Mouse (Mus musculus) MEL (cell line): ENCODE measurements around the gene Haus6. TPM values are rescaled to one million over a fixed set of nuclear protein-coding genes. Genes with fewer than 3 reads are reported as not detected.
A peak's percentile ranks its signal among the peaks of the same experiment; 100 is the strongest.

Experiments
- DNase-seq: peaks from one replicate; pipeline ENCODE4 v3.0.0; 2011; ENCODE audit warnings: low read depth, low spot score
- H3K27ac ChIP-seq: 2 replicates; pipeline ENCODE4 v1.5.1; 2012; ENCODE audit warnings: low read depth, mild to moderate bottlenecking, control low read depth, low read length, moderate library complexity; ENCODE audit not compliant: control insufficient read depth
- H3K27me3 ChIP-seq, 2 experiments: fragments of 150-350 bp in 1 of 2; sonication (generic) in 1 of 2; 2 replicates each; pipeline ENCODE4 v1.6.1; 2012; ENCODE audit warnings: low read length in 2 of 2, mild to moderate bottlenecking in 2 of 2, improper control_type of control experiment in 1 of 2, moderate library complexity in 1 of 2; ENCODE audit not compliant: insufficient read depth in 2 of 2, control insufficient read depth in 1 of 2
- H3K36me3 ChIP-seq, 2 experiments: 2 replicates each; pipeline ENCODE4 v1.6.1; 2012 to 2014; ENCODE audit warnings: low read length in 2 of 2, improper control_type of control experiment in 1 of 2, inconsistent platforms in 1 of 2, mild to moderate bottlenecking in 1 of 2; ENCODE audit not compliant: insufficient read depth in 2 of 2, control insufficient read depth in 1 of 2
- H3K4me1 ChIP-seq, 2 experiments: fragments of 150-350 bp in 1 of 2; sonication (generic) in 1 of 2; 2 replicates each; pipeline ENCODE4 v1.6.1; 2012; ENCODE audit warnings: low read length in 2 of 2, improper control_type of control experiment in 1 of 2, mild to moderate bottlenecking in 1 of 2; ENCODE audit not compliant: insufficient read depth in 2 of 2, control insufficient read depth in 1 of 2
- H3K4me3 ChIP-seq, 2 experiments: fragments of 150-350 bp in 1 of 2; sonication (generic) in 1 of 2; 2 replicates each; pipeline ENCODE4 v1.5.1; 2012; ENCODE audit warnings: low read depth in 2 of 2, low read length in 2 of 2, mild to moderate bottlenecking in 2 of 2, moderate library complexity in 2 of 2, control low read depth in 1 of 2, improper control_type of control experiment in 1 of 2; ENCODE audit not compliant: control insufficient read depth in 1 of 2, insufficient read depth in 1 of 2
- H3K79me2 ChIP-seq: 2 replicates; pipeline ENCODE4 v1.6.1; 2012; ENCODE audit warnings: mild to moderate bottlenecking, low read length, moderate library complexity; ENCODE audit not compliant: control insufficient read depth, poor library complexity, insufficient read depth
- H3K9ac ChIP-seq: 2 replicates; pipeline ENCODE4 v1.6.1; 2012; ENCODE audit warnings: low read depth, mild to moderate bottlenecking, control low read depth, low read length, moderate library complexity; ENCODE audit not compliant: control insufficient read depth, poor library complexity, severe bottlenecking
- H3K9me3 ChIP-seq: fragments of 150-350 bp; sonication (generic); replicated peaks from 2 replicates; pipeline ENCODE4 v1.6.1; 2012; ENCODE audit warnings: mild to moderate bottlenecking, low read length, improper control_type of control experiment, moderate library complexity; ENCODE audit not compliant: insufficient read depth
- BHLHE40 ChIP-seq: IDR thresholded peaks from 2 replicates; pipeline ENCODE4 v1.6.1; 2012; ENCODE audit warnings: low read depth, mild to moderate bottlenecking, inconsistent platforms, low read length, improper control_type of control experiment, borderline replicate concordance
- CHD1 ChIP-seq: IDR thresholded peaks from 2 replicates; pipeline ENCODE4 v1.6.1; 2012; ENCODE audit warnings: low read depth, mild to moderate bottlenecking, inconsistent platforms, low read length, improper control_type of control experiment
- CHD2 ChIP-seq: IDR thresholded peaks from 2 replicates; pipeline ENCODE4 v1.6.1; 2011; ENCODE audit warnings: low read length, improper control_type of control experiment
- CTCF ChIP-seq, 3 experiments: IDR thresholded peaks in 2 of 3; conservative IDR thresholded peaks in 1 of 3; 2 replicates each; pipeline ENCODE4 v1.5.1; 2011 to 2012; ENCODE audit warnings: low read length in 3 of 3, low read depth in 2 of 3, mild to moderate bottlenecking in 2 of 3, improper control_type of control experiment in 1 of 3, inconsistent platforms in 1 of 3, mixed read lengths in 1 of 3, moderate library complexity in 1 of 3; ENCODE audit not compliant: control insufficient read depth in 1 of 3, insufficient read depth in 1 of 3, poor library complexity in 1 of 3, severe bottlenecking in 1 of 3
- E2F4 ChIP-seq: IDR thresholded peaks from 2 replicates; pipeline ENCODE4 v1.6.1; 2011; ENCODE audit warnings: low read depth, low read length, improper control_type of control experiment, borderline replicate concordance
- GABPA ChIP-seq: IDR thresholded peaks from 2 replicates; pipeline ENCODE4 v1.6.1; 2012; ENCODE audit warnings: low read depth, mild to moderate bottlenecking, inconsistent platforms, low read length, improper control_type of control experiment, moderate library complexity
- HCFC1 ChIP-seq: IDR thresholded peaks from 2 replicates; pipeline ENCODE4 v1.6.1; 2012; ENCODE audit warnings: low read depth, mild to moderate bottlenecking, inconsistent platforms, low read length, improper control_type of control experiment, moderate library complexity
- JUND ChIP-seq: IDR thresholded peaks from 2 replicates; pipeline ENCODE4 v1.6.1; 2011; ENCODE audit warnings: low read depth, mild to moderate bottlenecking, improper control_type of control experiment, low read length
- MAX ChIP-seq: IDR thresholded peaks from 2 replicates; pipeline ENCODE4 v1.6.1; 2011; ENCODE audit warnings: low read length, improper control_type of control experiment
- MAZ ChIP-seq: IDR thresholded peaks from 2 replicates; pipeline ENCODE4 v1.6.1; 2012; ENCODE audit warnings: low read depth, mild to moderate bottlenecking, inconsistent platforms, low read length, improper control_type of control experiment
- MXI1 ChIP-seq: IDR thresholded peaks from 2 replicates; pipeline ENCODE4 v1.6.1; 2011; ENCODE audit warnings: mild to moderate bottlenecking, low read depth, low read length, improper control_type of control experiment
- MYB ChIP-seq: IDR thresholded peaks from 2 replicates; pipeline ENCODE4 v1.6.1; 2011; ENCODE audit warnings: mild to moderate bottlenecking, low read depth, low read length, improper control_type of control experiment
- MYC ChIP-seq: IDR thresholded peaks from 2 replicates; pipeline ENCODE4 v1.6.1; 2011; ENCODE audit warnings: low read depth, mild to moderate bottlenecking, low read length, improper control_type of control experiment, moderate library complexity
- NRF1 ChIP-seq: IDR thresholded peaks from 2 replicates; pipeline ENCODE4 v1.6.1; 2014; ENCODE audit warnings: low read depth, mild to moderate bottlenecking, inconsistent platforms, low read length, improper control_type of control experiment, moderate library complexity; ENCODE audit not compliant: poor library complexity, insufficient read depth, severe bottlenecking
- POLR2A ChIP-seq, 2 experiments: IDR thresholded peaks; 2 replicates each; pipeline ENCODE4 v1.6.1; 2011 to 2012; ENCODE audit warnings: low read length in 2 of 2, mild to moderate bottlenecking in 2 of 2, control low read depth in 1 of 2, improper control_type of control experiment in 1 of 2, low read depth in 1 of 2, moderate library complexity in 1 of 2; ENCODE audit not compliant: control insufficient read depth in 1 of 2, insufficient read depth in 1 of 2, poor library complexity in 1 of 2
- POLR2AphosphoS2 ChIP-seq: IDR thresholded peaks from 2 replicates; pipeline ENCODE4 v1.6.1; 2011; ENCODE audit warnings: low read length, improper control_type of control experiment
- RAD21 ChIP-seq: IDR thresholded peaks from 2 replicates; pipeline ENCODE4 v1.6.1; 2011; ENCODE audit warnings: mild to moderate bottlenecking, low read depth, low read length, improper control_type of control experiment
- SIN3A ChIP-seq: IDR thresholded peaks from 2 replicates; pipeline ENCODE4 v1.6.1; 2012; ENCODE audit warnings: low read length, improper control_type of control experiment, inconsistent platforms
- SMC3 ChIP-seq: IDR thresholded peaks from 2 replicates; pipeline ENCODE4 v1.6.1; 2011; ENCODE audit warnings: low read depth, low read length, improper control_type of control experiment
- TBP ChIP-seq: IDR thresholded peaks from 2 replicates; pipeline ENCODE4 v1.8.0; 2011; ENCODE audit warnings: low read depth, low read length, improper control_type of control experiment
- TCF12 ChIP-seq: IDR thresholded peaks from 2 replicates; pipeline ENCODE4 v1.6.1; 2014; ENCODE audit warnings: low read depth, mild to moderate bottlenecking, inconsistent platforms, low read length, improper control_type of control experiment, moderate library complexity
- USF1 ChIP-seq: IDR thresholded peaks from 2 replicates; pipeline ENCODE4 v1.6.1; 2014; ENCODE audit warnings: low read depth, mild to moderate bottlenecking, inconsistent platforms, low read length, improper control_type of control experiment, moderate library complexity
- ZC3H11A ChIP-seq: IDR thresholded peaks from 2 replicates; pipeline ENCODE4 v1.6.1; 2012; ENCODE audit warnings: low read depth, mild to moderate bottlenecking, inconsistent platforms, low read length, improper control_type of control experiment
- ZNF384 ChIP-seq: IDR thresholded peaks from 2 replicates; pipeline ENCODE4 v1.6.1; 2012; ENCODE audit warnings: low read depth, mild to moderate bottlenecking, inconsistent platforms, low read length, improper control_type of control experiment
- polyA plus RNA-seq, 2 experiments: library from polyadenylated mRNA; stranded (reverse) in 1 of 2; unstranded in 1 of 2; fragments of >175 nt in 1 of 2; fragments of >200 nt in 1 of 2; gene quantifications; 2 replicates each; pipeline versions ENCODE4 v1.2.1 to v1.2.4; 2012; ENCODE audit warnings: low replicate concordance in 2 of 2, low read depth in 1 of 2; ENCODE audit not compliant: insufficient read length in 2 of 2, insufficient read depth in 1 of 2, missing spikeins in 1 of 2
- total RNA-seq: library from RNA; depleted of rRNA; stranded (reverse); fragments of 300-350 nt; gene quantifications from 2 replicates; pipeline ENCODE4 v1.2.3, GENCODE M21; 2012

The Haus6 gene
- total and polyA plus RNA-seq, 3 experiments = 22.1 to 41.3 TPM; not detected in 1

DNA sequence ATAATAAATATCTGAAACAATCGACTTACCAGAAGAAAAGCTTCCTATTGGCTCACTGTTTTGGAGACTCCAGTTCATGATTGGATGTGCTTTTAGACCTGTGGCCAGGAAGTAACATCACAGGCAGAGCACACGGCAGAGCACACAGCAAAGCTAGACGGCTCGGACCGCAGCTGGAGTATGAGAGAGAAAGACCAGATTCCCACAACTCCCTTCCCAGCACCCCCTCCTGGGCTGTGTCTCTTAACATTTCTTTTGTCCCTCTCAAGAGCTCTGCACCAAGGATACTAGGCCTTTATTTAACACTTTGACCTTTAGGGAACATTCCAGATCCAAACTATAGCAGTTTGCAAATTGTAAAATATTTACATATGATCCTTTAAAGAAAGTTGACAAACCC is 72.9 kb downstream of the Haus6 start:
- no peak for DNase-seq
- H3K27ac ChIP-seq = no peak overlapping the region
- no peaks in the 10 kb centered on the region for H3K9me3 ChIP-seq
- H3K79me2 ChIP-seq = no peaks in the 10 kb centered on the region
- peaks cover 0 to 3% of the 10 kb centered on the region in 2 experiments; a peak in 1 of 4 replicates for H3K4me1 ChIP-seq
- H3K27me3 ChIP-seq = peaks cover 0 to 10% of the 10 kb centered on the region in 2 experiments; a peak in 2 of 4 replicates
- no peak for TF ChIP-seq BHLHE40
- no peak for TF ChIP-seq POLR2A (IDR thresholded peaks at IDR 0.05; ENCODE audit: control insufficient read depth in 1 of 2, insufficient read depth in 1 of 2, low read depth in 1 of 2, low read length in 2 of 2, poor library complexity in 1 of 2)
- TF ChIP-seq USF1 = no peak
- TF ChIP-seq ZC3H11A = no peak
- no peak for TF ChIP-seq E2F4
- TF ChIP-seq RAD21 = no peak
- no peak for TF ChIP-seq CTCF (IDR thresholded peaks at IDR 0.05 in 2 of 3, conservative IDR thresholded peaks at IDR 0.05 in 1 of 3; ENCODE audit: control insufficient read depth in 1 of 3, insufficient read depth in 1 of 3, low read depth in 2 of 3, low read length in 3 of 3, poor library complexity in 1 of 3, severe bottlenecking in 1 of 3)
- no peak for TF ChIP-seq NRF1
- no peaks in the 10 kb centered on the region for H3K36me3 ChIP-seq
- H3K9ac ChIP-seq = no peak overlapping the region
- H3K4me3 ChIP-seq = no peak overlapping the region

DNA sequence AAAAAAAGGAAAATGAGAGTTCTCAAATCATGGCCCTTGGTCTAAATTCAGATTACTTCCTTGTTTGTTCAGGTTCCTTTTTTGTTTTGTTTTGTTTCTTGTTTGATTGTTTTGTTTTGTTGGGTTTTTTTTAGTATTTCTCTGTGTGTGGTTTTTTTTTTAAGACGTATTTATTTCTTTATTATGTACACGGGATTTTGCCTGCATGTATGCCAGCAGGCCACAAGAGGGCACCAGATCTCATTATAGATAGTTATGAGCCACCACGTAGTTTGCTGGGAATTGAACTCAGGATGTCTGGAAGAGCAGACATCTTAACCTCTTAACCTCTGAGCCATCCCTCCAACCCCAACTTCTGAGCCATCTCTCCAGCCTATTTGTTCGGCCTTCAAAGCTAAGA is 73.9 kb downstream of the Haus6 start:
- Histone ChIP-seq H3K9ac (no peak overlapping the region), H3K9me3 (no peaks in the 10 kb centered on the region)
- peak; percentile 71 for DNase-seq

More for the DNA sequence above, 73.9 kb downstream of the Haus6 start:
- Histone ChIP-seq H3K36me3 (no peaks in the 10 kb centered on the region), H3K27me3 (peaks cover 0 to 8% of the 10 kb centered on the region in 2 experiments; a peak in 2 of 4 replicates), H3K4me1 (peaks cover 0 to 3% of the 10 kb centered on the region in 2 experiments; a peak in 1 of 4 replicates), H3K79me2 (no peaks in the 10 kb centered on the region), H3K27ac (no peak overlapping the region), H3K4me3 (no peak overlapping the region)
- TF ChIP-seq E2F4 (no peak), RAD21 (peak; percentile 70), POLR2A (IDR thresholded peaks at IDR 0.05; ENCODE audit: control insufficient read depth in 1 of 2, insufficient read depth in 1 of 2, low read depth in 1 of 2, low read length in 2 of 2, poor library complexity in 1 of 2) (no peak), MYC (no peak), CTCF (IDR thresholded peaks at IDR 0.05 in 2 of 3, conservative IDR thresholded peaks at IDR 0.05 in 1 of 3; ENCODE audit: control insufficient read depth in 1 of 3, insufficient read depth in 1 of 3, low read depth in 2 of 3, low read length in 3 of 3, poor library complexity in 1 of 3, severe bottlenecking in 1 of 3) (peak; percentile 69 to 84 (median 73)), MAZ (no peak), TBP (no peak), SMC3 (peak; percentile 87), USF1 (no peak), CHD1 (no peak), MYB (no peak), GABPA (no peak), TCF12 (no peak), JUND (no peak), HCFC1 (no peak), ZC3H11A (peak; percentile 52), ZNF384 (peak; percentile 81), POLR2AphosphoS2 (no peak), MAX (no peak), CHD2 (no peak), MXI1 (no peak), SIN3A (no peak)
- TF ChIP-seq, all 39 proteins: peak for 5
